Mouse (Mus musculus) limb, embryonic 11.5 days (tissue): ENCODE data around the gene Anks3. TPM values are rescaled to one million over a fixed set of nuclear protein-coding genes. Genes with fewer than 3 reads are reported as not detected.

Experiments
- ATAC-seq: fragments of 200-750 bp; cut with Nextera tagmentation; 2 replicates; pipeline ENCODE4 v1.8.0; 2017; ENCODE audit warnings: low read depth; ENCODE audit not compliant: insufficient number of reproducible peaks, low FRiP score, low TSS enrichment
- DNase-seq: peaks from one replicate; pipeline ENCODE4 v3.0.0-alpha.2; 2015; ENCODE audit warnings: low spot score
- H3K27ac ChIP-seq: fragments of 300-500 bp; sonication (generic); replicated peaks from 2 replicates; pipeline ENCODE4 v1.5.1; 2014; ENCODE audit warnings: low read depth, mild to moderate bottlenecking, low read length
- H3K27me3 ChIP-seq: fragments of 300-500 bp; sonication (generic); 2 replicates; pipeline ENCODE4 v1.6.1; 2014; ENCODE audit warnings: mild to moderate bottlenecking, low read length, mixed read lengths; ENCODE audit not compliant: control insufficient read depth, insufficient read depth
- H3K36me3 ChIP-seq: fragments of 300-500 bp; sonication (generic); 2 replicates; pipeline ENCODE4 v1.6.1; 2014; ENCODE audit warnings: mild to moderate bottlenecking, low read length, moderate library complexity, mixed read lengths; ENCODE audit not compliant: control insufficient read depth, insufficient read depth
- H3K4me1 ChIP-seq: fragments of 300-500 bp; sonication (generic); 2 replicates; pipeline ENCODE4 v1.6.1; 2014; ENCODE audit warnings: low read length, mixed read lengths; ENCODE audit not compliant: control insufficient read depth, insufficient read depth
- H3K4me2 ChIP-seq: fragments of 300-500 bp; sonication (generic); 2 replicates; pipeline ENCODE4 v1.6.1; 2014; ENCODE audit warnings: low read depth, mild to moderate bottlenecking, moderate library complexity; ENCODE audit not compliant: severe bottlenecking
- H3K4me3 ChIP-seq: fragments of 300-500 bp; sonication (generic); 2 replicates; pipeline ENCODE4 v1.5.1; 2014; ENCODE audit warnings: low read depth, low read length
- H3K9ac ChIP-seq: fragments of 300-500 bp; sonication (generic); 2 replicates; pipeline ENCODE4 v1.6.1; 2014; ENCODE audit warnings: mild to moderate bottlenecking, low read length
- H3K9me3 ChIP-seq: fragments of 300-500 bp; sonication (generic); 2 replicates; pipeline ENCODE4 v1.6.1; 2016; ENCODE audit warnings: low read length; ENCODE audit not compliant: control insufficient read depth
- WGBS: fragments of 180-500 bp; shearing (Covaris S2); extraction: QIAGEN DNeasy Blood & Tissue Kit; methylation state at CpG from one replicate; pipeline ENCODE4 v1.1.7; 2014; 5-methylcytosine and 5-hydroxymethylcytosine counted together
- polyA plus RNA-seq: library from polyadenylated mRNA; unstranded; fragments of >200 nt; fragmentation: Nextera tagmentation; extraction: Ambion mirVana; gene quantifications from 2 replicates; pipeline ENCODE4 v1.2.1, GENCODE M21; 2014

Gene Anks3
- polyA plus RNA-seq, 1 experiment from 2014 or later: 41.0 TPM

DNA sequence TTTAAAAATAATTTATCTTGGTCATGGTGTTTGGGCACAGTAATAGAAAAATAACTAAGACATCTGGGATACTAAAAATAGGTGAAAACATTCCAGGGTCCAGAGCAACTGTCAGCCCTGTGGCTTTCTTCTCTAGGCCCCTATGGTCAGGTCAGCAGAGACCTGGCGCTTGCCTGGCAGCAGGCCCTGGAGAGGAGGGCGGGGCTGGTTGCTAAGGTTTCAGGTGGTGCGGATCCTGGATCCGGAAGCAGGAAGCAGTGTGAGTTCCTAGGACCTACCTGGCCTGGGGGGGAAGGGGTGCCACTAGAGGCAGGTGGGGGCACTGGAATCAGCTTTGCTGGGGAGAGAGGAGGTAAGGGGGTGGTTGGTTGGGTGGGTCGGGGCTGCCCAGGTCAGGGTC lies 43.1 kb upstream of the Anks3 start, which contains the start of gene Smim22:
Smim22 (plus strand) TSS at position 222 of the 400 bp plus-strand sequence.
- no peak for DNase-seq
- Histone ChIP-seq H3K9ac (no peak within 1 kb of the TSS), H3K4me1 (peaks cover under 1% of the 10 kb centered on the region; the same call in 1 of the 2 replicates), H3K27ac (no peak within 1 kb of the TSS), H3K9me3 (no peaks in the 10 kb centered on the region), H3K4me3 (no peak within 1 kb of the TSS), H3K27me3 (no peaks in the 10 kb centered on the region), H3K36me3 (no peaks in the 10 kb centered on the region; the same call in 1 of the 2 replicates), H3K4me2 (no peak within 1 kb of the TSS)
- WGBS: 52% methylated on average over 5 of the region's 5 CpGs
- no peak for ATAC-seq

DNA sequence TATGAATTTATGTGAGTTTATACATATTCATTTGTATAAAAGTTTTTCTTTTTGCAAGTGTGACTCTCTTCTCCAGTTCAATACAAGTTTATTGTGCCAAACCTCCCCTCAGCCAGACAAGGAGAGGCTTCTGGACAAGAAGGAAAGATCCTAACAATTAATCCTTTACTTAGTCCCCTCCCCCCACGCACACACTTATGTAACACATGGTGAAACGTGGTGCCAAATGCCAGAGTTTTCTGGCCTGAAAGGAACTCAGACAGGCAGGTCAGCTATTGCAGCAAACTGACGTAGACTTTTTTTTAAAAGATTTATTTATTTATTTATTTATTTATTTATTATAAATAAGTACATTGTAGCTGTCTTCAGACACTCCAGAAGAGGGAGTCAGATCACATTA lies 36.6 kb upstream of the Anks3 start:
- no peak overlapping the region for H3K27ac ChIP-seq
- H3K36me3 ChIP-seq: no peaks in the 10 kb centered on the region
- WGBS: 70% methylated on average over 3 of the region's 3 CpGs
- no peak for ATAC-seq
- H3K4me3 ChIP-seq: no peak overlapping the region
- no peaks in the 10 kb centered on the region for H3K27me3 ChIP-seq
- H3K4me2 ChIP-seq: no peak overlapping the region
- DNase-seq: no peak
- no peak overlapping the region for H3K9ac ChIP-seq
- 0 out of 2 replicates have a peak, but pooled peaks cover 3% of the 10 kb centered on the region for H3K4me1 ChIP-seq
- no peaks in the 10 kb centered on the region for H3K9me3 ChIP-seq

DNA sequence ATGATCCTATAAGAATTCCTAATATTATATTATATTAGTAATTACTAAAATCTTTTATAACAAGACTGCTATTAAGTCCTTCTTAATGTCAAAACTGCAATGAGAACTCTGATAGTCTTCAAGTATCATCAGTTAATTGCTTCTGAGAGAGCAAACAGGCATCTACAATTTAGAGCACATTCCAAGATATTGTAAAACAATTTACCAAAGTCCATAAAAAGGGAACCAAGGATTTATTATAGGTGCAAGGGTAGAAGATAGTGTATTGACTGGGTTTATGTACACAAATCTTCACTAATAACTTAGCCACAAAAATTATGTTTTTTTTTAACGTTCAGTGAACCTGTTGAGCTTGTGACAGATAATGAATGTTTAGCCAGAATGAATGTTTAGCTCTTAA lies 35.0 kb upstream of the Anks3 start:
- Histone ChIP-seq H3K27ac (no peak overlapping the region), H3K27me3 (no peaks in the 10 kb centered on the region), H3K4me1 (0 out of 2 replicates have a peak, but pooled peaks cover 3% of the 10 kb centered on the region), H3K9ac (no peak overlapping the region), H3K4me2 (no peak overlapping the region), H3K36me3 (no peaks in the 10 kb centered on the region), H3K9me3 (no peaks in the 10 kb centered on the region), H3K4me3 (no peak overlapping the region)
- 70% methylated on average over 1 of the region's 1 CpGs for WGBS
- DNase-seq (no peak), ATAC-seq (no peak)

DNA sequence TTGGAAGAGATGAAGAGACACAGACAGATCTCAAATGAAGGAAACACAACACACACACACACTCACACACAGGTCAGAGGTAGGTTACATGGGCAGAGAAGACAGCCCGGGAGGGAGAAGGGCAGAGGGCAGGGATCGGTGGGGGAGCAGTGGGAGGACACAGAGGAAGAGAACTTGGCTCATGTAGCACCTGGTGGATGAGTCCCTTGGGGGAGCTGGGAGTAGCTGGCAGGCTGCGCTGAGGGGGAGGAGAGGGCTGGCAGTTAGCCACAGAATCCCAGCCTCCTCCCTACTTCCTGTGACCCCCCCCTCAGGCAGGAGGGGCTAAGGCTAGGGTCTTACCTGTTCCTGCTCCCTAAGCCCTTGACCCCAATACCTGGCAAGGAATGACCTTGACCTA lies 33.5 kb upstream of the Anks3 start, which contains the start of gene Sept12:
Sept12 (minus strand) TSS at position 300 of the 400 bp plus-strand sequence.
- DNase-seq: no peak
- H3K9me3 ChIP-seq: no peaks in the 10 kb centered on the region
- WGBS: 57% methylated on average over 3 of the region's 3 CpGs
- H3K4me1 ChIP-seq: 0 out of 2 replicates have a peak, but pooled peaks cover 3% of the 10 kb centered on the region
- no peak for ATAC-seq
- H3K27me3 ChIP-seq: no peaks in the 10 kb centered on the region
- no peak within 1 kb of the TSS for H3K4me2 ChIP-seq
- H3K27ac ChIP-seq: no peak within 1 kb of the TSS
- no peak within 1 kb of the TSS for H3K4me3 ChIP-seq
- H3K9ac ChIP-seq: no peak within 1 kb of the TSS
- no peaks in the 10 kb centered on the region for H3K36me3 ChIP-seq

DNA sequence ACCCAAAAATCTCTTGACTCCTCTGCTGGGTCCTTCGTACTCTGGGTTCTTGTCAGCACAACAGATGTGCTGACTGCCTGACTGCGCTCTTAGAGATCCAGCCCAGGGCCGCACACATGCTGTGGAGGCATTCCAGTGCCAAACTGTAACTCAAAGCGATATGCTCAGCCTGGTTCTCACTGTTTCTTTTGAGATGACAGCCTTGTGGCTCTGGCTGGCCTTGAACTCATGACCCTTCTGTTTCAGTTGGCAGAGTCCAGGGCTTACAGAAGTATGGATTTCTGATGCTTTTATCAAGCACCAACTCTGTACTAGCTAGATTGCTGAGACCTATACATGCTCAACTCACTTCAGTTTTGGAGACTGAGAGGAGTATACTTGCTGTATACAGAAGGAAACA lies 29.3 kb upstream of the Anks3 start:
- WGBS: 86% methylated on average over 4 of the region's 4 CpGs
- Histone ChIP-seq H3K4me2 (no peak overlapping the region), H3K9me3 (no peaks in the 10 kb centered on the region), H3K4me1 (0 out of 2 replicates have a peak, but pooled peaks cover 3% of the 10 kb centered on the region), H3K9ac (no peak overlapping the region), H3K27me3 (no peaks in the 10 kb centered on the region), H3K36me3 (no peaks in the 10 kb centered on the region), H3K4me3 (no peak overlapping the region), H3K27ac (no peak overlapping the region)
- DNase-seq: no peak
- no peak for ATAC-seq

DNA sequence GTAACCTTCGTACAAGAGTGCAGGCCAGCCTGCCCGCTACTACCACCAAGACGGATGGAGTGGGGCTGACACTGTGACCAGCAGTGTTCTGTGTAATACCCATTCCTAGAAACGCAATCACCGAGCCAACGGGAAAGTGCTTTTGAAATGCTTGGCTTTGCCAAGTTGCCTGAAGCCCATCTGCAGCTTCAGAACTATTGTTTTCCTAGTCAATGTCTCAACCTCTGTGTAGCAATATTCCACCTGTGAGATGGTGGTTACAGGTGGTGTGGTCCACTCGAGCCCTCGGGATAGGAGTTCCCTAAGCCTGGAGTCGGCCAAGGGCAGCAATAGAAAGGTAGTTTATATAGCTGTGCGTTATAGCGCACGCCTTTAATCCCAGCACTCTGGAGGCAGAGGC lies 20.7 kb upstream of the Anks3 start:
- H3K4me2 ChIP-seq: no peak overlapping the region
- ATAC-seq: no peak

DNA sequence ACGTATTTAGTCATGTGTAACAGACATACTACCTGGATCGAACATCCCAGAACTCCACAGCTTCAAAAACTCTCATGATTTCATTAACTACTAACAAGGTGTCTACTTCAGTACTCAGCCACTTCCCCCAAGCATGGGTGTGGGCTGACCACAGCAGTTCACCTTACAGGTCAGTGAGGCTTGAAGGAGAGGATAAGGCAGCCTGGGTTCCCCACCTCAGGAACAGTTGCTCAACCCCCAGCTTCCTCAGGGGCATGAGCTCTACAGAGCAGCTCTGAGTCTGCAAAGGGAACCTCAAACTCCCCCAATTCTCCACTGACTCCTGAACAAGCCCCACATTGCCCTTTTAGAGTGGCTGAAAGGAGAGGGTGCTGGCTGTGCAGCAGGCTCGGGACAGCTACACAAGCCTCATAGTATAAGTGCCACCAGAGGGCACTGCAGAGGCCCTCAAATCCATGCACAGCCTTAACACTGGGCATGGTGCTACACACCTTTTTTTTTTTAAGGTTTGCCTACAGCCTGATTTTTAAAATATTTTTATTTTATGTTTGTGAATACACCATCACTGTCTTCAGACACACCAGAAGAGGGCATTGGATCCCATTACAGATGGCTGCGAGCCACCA lies 15.9 kb upstream of the Anks3 start:
- Histone ChIP-seq H3K9ac (no peak overlapping the region), H3K27me3 (no peaks in the 10 kb centered on the region), H3K4me3 (no peak overlapping the region), H3K4me1 (no peaks in the 10 kb centered on the region), H3K9me3 (no peaks in the 10 kb centered on the region), H3K36me3 (no peaks in the 10 kb centered on the region), H3K27ac (no peak overlapping the region), H3K4me2 (no peak overlapping the region)
- 77% methylated on average over 4 of the region's 4 CpGs for WGBS
- ATAC-seq (no peak), DNase-seq (peak; percentile 40)

More for the DNA sequence above, 20.7 kb upstream of the Anks3 start:
- WGBS: 91% methylated on average over 12 of the region's 12 CpGs
- H3K9ac ChIP-seq: no peak overlapping the region
- no peak overlapping the region for H3K27ac ChIP-seq
- H3K36me3 ChIP-seq: no peaks in the 10 kb centered on the region
- H3K27me3 ChIP-seq: no peaks in the 10 kb centered on the region
- H3K4me3 ChIP-seq: no peak overlapping the region
- no peak for DNase-seq
- H3K9me3 ChIP-seq: no peaks in the 10 kb centered on the region
- H3K4me1 ChIP-seq: no peaks in the 10 kb centered on the region

DNA sequence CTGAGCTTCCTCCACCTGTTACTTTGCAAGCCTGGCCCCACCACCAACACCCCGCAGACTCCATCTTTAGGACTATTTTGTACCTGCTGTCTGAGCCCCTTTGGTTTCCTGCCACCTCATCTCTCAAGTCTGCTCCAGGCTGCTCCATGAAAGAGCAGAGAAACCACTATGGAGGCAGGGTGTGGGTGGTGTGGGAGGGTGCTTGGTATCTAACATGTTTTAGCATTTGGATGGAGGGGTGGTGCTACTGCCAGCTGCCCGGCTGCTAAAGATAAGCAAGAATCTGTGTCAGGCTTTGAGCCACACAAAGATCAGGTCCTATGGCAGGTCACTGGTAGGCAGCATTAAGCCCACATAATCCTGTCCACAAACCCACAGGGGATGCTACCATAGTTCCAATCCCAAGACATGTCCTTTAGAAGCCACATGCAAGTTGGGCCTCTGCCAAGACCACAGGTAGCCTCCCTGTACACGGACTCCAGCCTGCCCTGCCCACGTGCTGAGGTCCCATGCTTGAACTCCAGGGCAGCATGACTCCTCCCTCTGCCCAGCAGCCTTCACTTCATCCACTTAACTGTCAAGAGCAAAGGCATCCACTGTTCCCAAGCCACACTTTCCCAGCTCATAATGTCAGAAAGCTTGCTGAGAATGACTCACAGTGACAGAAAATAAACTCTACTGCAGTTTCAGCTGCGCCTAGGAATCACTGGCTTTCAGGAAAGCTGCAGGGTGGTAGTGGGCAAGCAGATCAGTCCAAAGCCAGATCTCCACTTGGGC lies 14.5 kb upstream of the Anks3 start:
- no peaks in the 10 kb centered on the region for H3K27me3 ChIP-seq
- H3K4me2 ChIP-seq: no peak overlapping the region
- DNase-seq (no peak), ATAC-seq (no peak)
- no peaks in the 10 kb centered on the region for H3K36me3 ChIP-seq
- H3K27ac ChIP-seq: no peak overlapping the region
- no peaks in the 10 kb centered on the region for H3K9me3 ChIP-seq
- H3K9ac ChIP-seq: no peak overlapping the region
- 72% methylated on average over 5 of the region's 5 CpGs for WGBS
- no peak overlapping the region for H3K4me3 ChIP-seq
- no peaks in the 10 kb centered on the region for H3K4me1 ChIP-seq
